Mouse (Mus musculus): ENCODE data around the gene Gm30302.

- TF ChIP-seq POLR2A (IDR thresholded peaks at IDR 0.05; ENCODE audit: borderline replicate concordance, insufficient read depth, low read length) (no peak), CTCF (IDR thresholded peaks at IDR 0.05; ENCODE audit: borderline replicate concordance, insufficient read depth, low read depth, low read length) (no peak)
Observed at GRCm38 (mm10) chr13:49757966-49758365, 40.8 kb downstream of the Gm30302 start.
